Mouse (Mus musculus) embryonic fibroblast, embryonic 13.5 days (primary cell): Measurements from ENCODE around the gene Wasl.

ENCODE experiments used
- CTCF ChIP-seq: IDR thresholded peaks from 2 replicates; pipeline ENCODE4 v1.5.1; 2011; ENCODE audit warnings: mild to moderate bottlenecking, control low read depth, low read length, moderate library complexity, borderline replicate concordance; ENCODE audit not compliant: insufficient read depth
- POLR2A ChIP-seq: IDR thresholded peaks from 2 replicates; pipeline ENCODE4 v1.6.1; 2011; ENCODE audit warnings: low read depth, mild to moderate bottlenecking, control low read depth, low read length, moderate library complexity

DNA sequence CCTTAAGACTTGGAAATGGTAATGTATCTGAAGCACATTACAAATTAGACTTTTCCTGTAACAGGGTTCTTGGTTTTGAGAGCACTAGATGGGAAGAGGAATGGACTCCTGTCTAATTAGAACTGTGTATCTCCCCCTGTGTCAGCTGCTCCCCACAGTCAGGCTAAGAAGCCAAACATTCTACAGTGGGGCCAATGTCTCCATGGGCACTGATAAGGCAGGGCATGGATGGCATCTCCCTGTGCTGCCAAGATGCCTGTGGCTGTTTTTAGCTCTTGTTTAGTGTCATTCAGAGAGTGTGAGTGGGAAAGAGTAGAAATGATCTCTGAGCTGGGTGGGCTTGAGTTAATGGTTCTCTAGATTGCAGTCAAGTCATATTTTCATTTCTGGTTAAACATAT is 91.5 kb downstream of the Wasl start:
- TF ChIP-seq CTCF = no peak
- no peak for TF ChIP-seq POLR2A
